ENCODE assay signal across 27 mouse cellular contexts in genomic region chr7:134541699-134542098, GRCm38 (mm10).
"Had no signal": no experiment of that assay in that cellular context is flagged by ENCODE, and none has a peak within 500 bp of the region (broad histone marks: within the 10 kb centered on the region; RNA-seq: fewer than 3 reads in every experiment).

No protein-coding gene starts in this region.

- H3K4me1 ChIP-seq: heart, embryonic 13.5 days; heart, embryonic 15.5 days; hindbrain, embryonic 13.5 days; hindbrain, embryonic 15.5 days; kidney, embryonic 15.5 days; limb, embryonic 10.5 days; limb, embryonic 12.5 days; liver, embryonic 13.5 days; liver, embryonic 15.5 days had no signal

- H3K4me3 ChIP-seq: heart, adult 2 months; heart, embryonic 13.5 days; heart, embryonic 15.5 days; hindbrain, embryonic 13.5 days; hindbrain, embryonic 15.5 days; kidney, embryonic 15.5 days; left cerebral cortex, adult 2 months; limb, embryonic 10.5 days; limb, embryonic 12.5 days; liver, embryonic 13.5 days; liver, embryonic 15.5 days had no signal

- H3K9me3 ChIP-seq: heart, embryonic 13.5 days; heart, embryonic 15.5 days; hindbrain, embryonic 13.5 days; hindbrain, embryonic 15.5 days; kidney, embryonic 15.5 days; limb, embryonic 10.5 days; limb, embryonic 12.5 days; liver, embryonic 13.5 days; liver, embryonic 15.5 days had no signal

- DNase-seq: gastrocnemius, postnatal 14 days; gastrocnemius, postnatal 36 days; heart, adult 11 months; heart, adult 2 months; heart, postnatal 14 days; heart, postnatal 36 days; kidney, adult 11 months; kidney, adult 2 months; kidney, adult 9 months; kidney, postnatal 10 days; kidney, postnatal 25 days; kidney, postnatal 4 days; liver; liver, embryonic 13.5 days had no signal

- ATAC-seq: hindbrain, postnatal 0 days; intestine, embryonic 16.5 days had no signal

- H3K4me2 ChIP-seq: heart, embryonic 11.5 days; heart, embryonic 13.5 days; heart, embryonic 15.5 days; hindbrain, embryonic 13.5 days; hindbrain, embryonic 15.5 days; kidney, embryonic 15.5 days; limb, embryonic 12.5 days; liver, embryonic 11.5 days; liver, embryonic 13.5 days; liver, embryonic 15.5 days had no signal

- H3K36me3 ChIP-seq: heart, embryonic 13.5 days; heart, embryonic 15.5 days; hindbrain, embryonic 13.5 days; hindbrain, embryonic 15.5 days; kidney, embryonic 15.5 days; limb, embryonic 10.5 days; limb, embryonic 12.5 days; liver, embryonic 13.5 days; liver, embryonic 15.5 days had no signal

- H3K27ac ChIP-seq: heart, adult 2 months; heart, embryonic 13.5 days; heart, embryonic 15.5 days; hindbrain, embryonic 13.5 days; hindbrain, embryonic 15.5 days; hindbrain, postnatal 0 days; kidney, embryonic 15.5 days; left cerebral cortex, adult 2 months; limb, embryonic 10.5 days; limb, embryonic 12.5 days; liver, embryonic 13.5 days; liver, embryonic 15.5 days had no signal

- H3K27me3 ChIP-seq: heart, embryonic 13.5 days; heart, embryonic 15.5 days; hindbrain, embryonic 13.5 days; hindbrain, embryonic 15.5 days; kidney, embryonic 15.5 days; limb, embryonic 12.5 days; liver, embryonic 13.5 days; liver, embryonic 15.5 days had no signal

- H3K9ac ChIP-seq: heart, embryonic 13.5 days; heart, embryonic 15.5 days; hindbrain, embryonic 13.5 days; hindbrain, embryonic 15.5 days; kidney, embryonic 15.5 days; limb, embryonic 12.5 days; liver, embryonic 13.5 days; liver, embryonic 15.5 days had no signal
